Mouse (Mus musculus) left cerebral cortex, adult 9 months (tissue): ENCODE results near the gene Syndig1l.
A peak's percentile ranks its signal among the peaks of the same experiment; 100 is the strongest.

Experiments
- DNase-seq, 2 experiments: peaks; one replicate each; pipeline ENCODE4 v3.0.0; 2022; ENCODE audit warnings: low spot score in 2 of 2

Syndig1l gene

DNA sequence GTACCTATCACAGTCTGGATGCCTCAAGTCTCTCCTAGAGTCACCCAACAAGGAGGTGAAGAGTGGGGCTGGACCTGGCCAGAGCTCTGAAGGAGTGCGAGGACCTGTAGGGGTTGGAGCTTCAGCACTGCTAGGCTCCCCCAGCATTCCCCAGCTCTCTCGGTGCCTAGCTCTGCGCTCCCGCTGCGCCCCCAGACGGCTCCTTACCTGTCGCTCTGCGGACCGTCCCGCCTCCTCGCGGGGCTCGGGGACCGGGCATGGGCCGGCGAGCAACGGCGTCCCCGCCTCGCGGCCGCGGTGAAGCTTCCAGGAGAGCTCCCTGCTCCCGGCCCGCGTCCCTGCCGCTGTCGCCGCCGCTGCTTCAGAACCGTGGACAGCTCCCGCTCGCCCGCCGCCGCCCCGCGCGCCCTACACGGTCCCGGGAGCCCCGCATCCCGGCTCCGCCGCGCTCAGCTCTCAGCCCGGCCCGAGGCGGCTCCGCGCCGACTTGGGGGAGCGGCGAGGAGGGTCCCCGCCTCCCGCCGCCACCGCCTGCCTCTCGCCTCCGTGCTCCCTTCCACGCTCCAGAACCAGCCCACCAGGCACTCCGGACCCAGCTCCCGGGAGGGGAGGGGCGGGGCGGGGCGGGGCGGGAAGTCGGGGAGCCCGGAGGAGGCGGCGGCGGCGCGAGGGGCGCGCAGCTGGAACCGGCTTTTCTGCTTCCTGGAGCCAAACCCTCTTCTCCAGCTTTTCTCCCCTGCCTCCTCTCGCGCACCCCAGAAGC lies at the start of gene Syndig1l:
Syndig1l (minus strand) TSS at position 513 of the 763 bp plus-strand sequence.
- DNase-seq, result no peak

DNA sequence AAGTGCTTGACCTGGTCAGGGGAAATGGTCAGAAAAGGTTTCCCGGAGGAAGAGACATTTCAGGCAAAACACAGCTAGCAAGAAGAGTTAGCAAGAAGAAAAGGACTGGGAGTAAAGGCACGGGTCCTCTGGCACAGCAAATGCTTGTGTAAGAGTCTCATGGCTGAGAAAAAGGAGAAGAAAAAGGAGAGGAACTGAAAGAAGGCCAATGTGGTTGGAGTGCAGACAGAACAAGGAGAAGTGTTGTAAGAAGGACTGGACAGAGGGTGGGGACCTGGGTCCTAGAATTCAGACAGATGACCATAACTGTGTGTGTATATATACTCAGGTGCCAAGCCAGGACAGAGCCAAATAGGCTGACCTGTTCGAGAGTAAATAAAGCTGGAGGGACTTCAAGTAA lies 49.5 kb upstream of the Syndig1l start:
- DNase-seq, result no peak

DNA sequence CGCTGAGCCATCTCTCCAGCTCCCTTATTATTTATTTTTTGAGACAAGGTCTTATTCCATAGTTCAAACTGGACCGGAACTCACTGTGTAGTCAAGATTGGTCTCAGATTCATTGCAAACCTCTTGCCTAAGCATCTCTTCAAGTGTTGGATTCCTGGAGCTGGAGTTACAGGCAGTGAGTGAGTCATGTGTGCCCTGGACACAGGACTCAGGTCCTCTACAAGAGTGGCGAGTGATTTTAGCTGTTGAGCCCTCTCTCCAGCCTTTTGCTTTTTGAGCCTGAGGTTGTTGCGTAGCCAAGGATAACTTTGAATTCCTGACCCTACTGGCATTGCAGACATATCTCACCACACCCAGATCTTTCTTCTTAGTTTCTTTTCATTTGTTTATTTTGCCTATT lies 47.1 kb upstream of the Syndig1l start:
- no peak for DNase-seq

DNA sequence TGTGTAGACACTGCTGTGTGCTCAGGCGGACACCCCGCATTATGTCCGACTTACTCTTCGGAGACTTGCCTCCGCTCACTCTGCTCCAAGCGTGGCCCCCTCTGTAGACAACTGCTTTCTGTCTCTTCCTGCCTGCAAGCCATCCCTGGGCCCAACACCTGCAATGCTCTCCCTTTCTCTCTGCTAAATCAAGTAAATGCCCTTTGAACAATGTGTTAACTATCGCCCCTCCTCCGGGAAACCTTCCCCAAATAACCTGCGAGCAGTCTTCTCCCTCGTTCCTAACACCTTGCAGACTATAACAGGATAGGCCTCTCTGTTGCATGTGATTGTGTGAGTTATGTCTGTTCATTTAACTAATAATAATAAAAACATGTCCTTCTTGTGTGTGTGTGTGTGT lies 44.9 kb upstream of the Syndig1l start:
- DNase-seq, result no peak

DNA sequence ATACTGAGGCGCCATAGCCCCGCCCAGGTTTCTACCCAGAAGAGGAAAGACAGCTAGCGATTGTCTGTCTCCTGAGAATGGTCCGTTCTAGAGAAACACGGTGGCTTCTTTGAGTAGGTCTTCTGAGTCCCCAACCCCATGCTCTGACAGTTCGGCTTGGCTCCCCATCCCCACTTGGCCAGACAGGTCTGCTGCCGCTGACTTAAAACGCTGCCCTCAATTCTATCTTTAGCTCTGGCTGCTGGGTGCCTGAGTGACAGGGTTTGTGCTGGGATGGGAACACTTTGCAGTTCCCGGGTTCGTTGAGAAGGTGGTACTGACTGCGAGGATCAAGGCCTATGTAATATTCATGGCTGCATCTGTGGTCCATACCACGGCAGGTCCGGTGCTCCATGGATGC lies 34.7 kb upstream of the Syndig1l start:
- DNase-seq, result no peak

DNA sequence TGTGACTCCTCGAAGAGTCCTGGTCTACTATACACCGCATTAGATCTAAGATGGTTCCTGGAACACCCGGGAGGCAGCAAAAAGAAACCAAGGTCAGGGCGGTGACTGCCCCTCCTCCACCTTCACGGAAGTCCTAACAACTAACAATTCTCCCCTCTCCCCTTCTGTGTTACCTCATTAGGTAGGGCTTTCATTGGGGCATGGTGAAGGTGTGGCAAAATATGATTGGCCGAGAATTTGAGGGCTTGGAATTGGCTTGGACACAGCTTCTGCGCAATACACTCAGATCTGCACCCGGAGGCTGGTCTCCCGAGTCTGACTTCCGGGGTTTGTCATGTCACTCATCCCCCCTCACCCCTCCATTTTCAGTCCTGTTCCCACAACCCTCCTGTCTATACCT lies 29.8 kb upstream of the Syndig1l start:
- no peak for DNase-seq

DNA sequence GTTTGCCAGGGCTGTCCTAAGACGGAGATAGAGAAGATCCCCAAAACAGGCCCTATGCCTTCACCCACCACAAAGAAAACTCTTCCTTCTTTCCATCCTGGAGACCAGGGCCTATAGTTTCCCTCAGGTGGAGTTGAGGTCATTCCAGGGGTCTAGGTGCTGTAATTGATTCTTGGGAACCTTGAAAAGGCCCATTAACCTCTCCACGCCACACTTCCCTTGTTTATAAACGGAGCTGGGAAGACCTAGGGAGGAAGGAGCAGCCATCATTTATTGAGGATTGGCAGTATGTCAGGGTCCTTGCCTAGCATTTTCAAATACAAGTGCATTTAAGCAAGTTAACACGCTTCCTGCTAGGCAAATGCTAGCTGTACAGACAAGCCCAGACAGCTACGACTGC lies 28.8 kb upstream of the Syndig1l start:
- no peak for DNase-seq

DNA sequence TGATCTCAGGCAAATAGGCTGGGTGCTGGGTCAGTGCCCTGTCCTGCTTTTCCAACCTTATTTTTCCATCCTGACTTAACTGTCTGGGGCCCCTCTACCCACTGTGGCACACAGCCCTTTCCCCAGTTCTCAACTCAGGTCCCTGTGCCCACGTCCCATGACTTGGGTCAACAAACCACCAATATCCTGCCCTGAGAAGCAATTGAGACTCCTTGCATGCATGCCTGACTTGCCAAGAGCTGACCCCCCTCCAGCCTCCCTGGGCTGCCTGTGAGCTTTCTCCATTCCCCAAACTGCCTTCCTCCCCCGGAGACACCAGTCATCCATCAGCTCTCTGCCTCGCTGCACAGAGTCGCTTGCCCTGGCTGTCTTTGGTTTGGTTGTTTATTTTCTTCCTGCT lies 28.4 kb upstream of the Syndig1l start:
- DNase-seq, result no peak

DNA sequence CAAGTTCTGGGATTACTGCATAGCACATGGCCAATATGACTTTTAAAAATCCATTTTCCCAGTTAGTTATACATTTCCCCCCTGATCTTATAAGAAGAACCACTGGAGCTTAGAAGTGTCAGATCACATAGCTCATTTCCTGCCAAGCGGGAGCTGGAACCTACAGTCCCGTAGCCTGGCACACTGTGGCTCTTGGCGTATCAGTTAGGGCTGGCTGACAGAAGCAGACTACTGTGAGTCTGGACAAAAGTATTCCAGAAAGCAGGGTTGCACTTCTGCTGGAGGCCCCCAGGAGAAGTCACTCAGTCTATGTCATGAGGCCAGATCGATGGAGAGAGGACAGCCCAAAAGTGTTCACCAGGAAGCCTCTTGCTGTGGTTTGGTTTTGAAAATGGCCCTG lies 27.8 kb upstream of the Syndig1l start:
- no peak for DNase-seq

DNA sequence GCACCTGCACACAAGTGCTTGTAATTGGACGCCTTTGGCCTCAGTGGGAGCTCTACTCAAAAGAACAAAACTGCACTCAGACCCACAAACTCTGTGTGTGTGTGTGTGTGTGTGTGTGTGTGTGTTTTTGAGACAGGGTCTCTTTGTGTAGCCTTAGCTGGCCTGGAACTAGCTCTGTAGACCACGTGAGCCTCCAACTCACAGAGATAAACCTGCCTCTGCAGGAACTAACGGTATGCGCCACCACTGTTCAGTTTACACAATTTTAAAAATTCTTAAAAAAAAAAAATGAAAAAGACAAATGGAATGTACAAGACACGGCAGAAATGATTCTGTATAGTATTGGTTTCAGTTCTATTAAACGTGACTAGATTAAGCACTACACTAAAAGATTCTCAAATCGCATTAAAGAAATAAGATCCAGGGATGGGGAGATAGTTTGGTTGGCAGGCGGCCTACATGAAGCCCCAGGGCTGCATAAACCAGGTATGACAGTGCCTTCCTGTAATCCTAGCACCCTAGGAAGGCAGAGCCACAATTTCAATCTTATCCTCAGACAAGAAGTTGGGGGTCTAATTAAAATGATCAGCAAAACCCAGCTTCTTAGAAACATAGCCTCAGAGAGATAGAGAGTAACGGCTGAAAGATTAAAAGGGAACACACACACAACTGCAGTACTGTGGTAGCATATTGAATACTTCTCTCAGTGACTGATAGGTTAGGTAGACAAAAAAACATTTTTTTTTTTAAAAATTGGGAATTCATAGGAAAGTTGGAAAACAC lies 20.0 kb upstream of the Syndig1l start:
- no peak for DNase-seq

DNA sequence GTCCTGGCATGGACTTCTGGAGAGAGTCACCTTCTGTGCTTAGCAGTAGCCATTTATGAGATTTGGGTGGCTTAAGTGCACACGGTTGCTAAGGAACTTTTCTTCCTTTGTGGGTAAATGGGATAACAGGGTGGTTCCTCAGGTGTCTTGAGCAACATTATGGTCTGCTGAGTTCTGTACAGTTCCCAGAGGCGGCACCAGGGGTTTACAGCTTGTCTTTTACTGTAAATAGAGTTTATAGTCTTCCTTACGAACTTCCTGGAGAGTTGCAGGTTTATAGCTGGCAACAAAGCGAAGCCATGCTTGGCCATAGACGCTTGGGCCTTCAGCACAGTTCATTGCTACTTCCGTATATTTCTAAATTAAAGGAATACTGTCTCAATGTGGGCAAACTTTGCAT lies 15.9 kb upstream of the Syndig1l start:
- no peak for DNase-seq

DNA sequence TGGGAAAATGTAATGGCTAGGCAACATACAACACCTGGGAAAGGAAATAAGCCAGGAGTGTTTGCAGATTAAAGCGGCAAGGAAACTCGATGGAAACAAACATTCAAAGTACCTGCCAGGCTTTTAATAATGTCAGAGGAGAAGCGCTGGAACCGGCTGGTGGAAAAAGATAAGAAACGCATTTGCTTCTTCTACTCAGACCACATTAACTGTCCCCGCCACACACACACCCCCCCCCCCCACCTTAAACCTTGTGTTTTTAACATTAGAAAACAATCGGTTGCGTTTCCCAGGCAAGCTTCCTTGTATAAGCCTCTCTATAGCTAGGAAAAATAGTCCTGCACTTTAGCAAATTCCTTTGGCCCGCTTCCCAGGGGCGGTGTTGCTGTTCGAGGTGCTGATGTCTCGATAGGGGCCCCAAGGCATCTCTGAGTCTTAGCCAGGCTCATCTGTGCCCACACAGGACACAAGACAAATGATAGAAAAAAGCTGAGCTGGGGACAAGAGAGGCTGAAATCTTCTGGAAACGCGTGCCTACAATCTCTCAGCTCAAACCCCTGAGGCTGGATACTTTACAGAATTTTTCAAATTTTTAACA lies 11.3 kb upstream of the Syndig1l start:
- DNase-seq, result no peak

DNA sequence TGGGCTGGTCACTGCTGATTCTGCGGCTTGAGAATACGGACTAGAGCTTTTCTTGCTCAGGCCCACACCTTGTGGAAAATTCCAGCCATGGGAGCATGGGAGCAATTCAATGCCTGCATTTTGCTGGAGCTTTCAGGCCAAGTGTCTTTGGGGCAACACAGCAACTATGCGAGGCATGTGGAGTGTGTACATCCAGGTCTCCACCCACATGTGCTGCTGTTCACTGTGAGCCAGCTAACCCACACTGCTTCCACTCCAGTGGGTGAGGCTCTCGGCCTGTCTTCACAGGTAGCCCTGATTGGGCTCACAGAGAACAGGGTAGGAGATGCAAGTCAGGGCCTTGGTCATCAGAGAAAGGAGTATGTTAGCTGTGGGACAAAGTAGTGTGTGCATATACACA lies 9.2 kb upstream of the Syndig1l start:
- no peak for DNase-seq

DNA sequence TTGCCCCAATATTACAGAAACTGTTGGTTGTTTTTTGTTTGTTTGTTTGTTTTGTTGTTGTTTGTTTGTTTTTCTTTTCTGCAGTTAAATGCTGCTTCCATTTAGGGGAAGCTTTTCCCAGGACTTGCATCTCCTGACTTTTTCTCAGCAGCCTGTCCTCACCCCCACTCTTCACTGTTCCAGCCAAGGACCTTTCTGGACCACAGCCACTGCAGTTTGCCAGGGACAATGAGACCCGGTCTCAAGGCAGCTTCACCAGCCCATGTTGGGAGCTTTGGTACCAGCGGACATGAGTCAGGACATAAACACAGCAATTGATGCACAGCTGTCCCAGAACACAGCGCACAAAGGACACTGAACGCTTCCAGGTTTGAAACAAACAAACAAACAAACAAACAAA lies 8.3 kb upstream of the Syndig1l start:
- DNase-seq, result no peak

DNA sequence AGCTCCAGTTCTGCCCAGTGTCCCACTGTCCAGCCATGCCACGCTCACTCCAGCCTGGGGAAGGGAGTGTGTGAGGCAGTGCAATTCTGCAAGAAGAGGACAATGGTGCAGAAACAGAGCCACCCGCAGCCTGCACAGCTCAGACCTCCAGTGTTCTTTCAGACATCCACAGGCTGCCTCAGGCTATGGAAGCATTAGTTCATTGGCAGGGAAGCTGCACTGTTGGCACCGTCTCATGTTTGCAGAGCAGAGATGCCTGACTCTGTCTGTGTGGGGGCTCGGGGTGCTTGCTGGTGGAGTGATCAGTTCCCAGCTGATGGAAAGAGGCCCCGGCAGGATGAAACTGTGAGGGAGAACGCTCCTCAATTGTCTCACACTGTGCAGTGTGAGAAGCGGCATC lies 4.0 kb upstream of the Syndig1l start:
- DNase-seq, result no peak

DNA sequence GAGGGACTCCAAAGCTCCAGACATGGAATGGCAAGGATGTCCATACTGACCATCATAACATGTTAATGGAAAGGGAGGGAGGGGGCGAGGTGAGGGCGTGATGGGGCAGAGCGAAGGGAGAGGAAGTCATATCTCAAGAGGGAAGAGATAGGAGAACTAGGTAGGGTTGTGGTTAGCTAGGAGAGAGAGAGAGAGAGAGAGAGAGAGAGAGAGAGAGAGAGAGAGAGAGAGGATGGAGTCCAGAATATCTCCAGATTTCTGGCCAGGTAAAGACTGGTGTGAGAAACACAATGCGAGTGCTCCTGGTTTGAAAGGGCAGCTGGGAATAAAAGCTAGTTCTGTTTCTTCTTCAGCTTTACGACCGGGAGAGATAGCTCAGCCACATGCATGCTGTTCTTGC lies 6.5 kb downstream of the Syndig1l start:
- DNase-seq, result no peak

DNA sequence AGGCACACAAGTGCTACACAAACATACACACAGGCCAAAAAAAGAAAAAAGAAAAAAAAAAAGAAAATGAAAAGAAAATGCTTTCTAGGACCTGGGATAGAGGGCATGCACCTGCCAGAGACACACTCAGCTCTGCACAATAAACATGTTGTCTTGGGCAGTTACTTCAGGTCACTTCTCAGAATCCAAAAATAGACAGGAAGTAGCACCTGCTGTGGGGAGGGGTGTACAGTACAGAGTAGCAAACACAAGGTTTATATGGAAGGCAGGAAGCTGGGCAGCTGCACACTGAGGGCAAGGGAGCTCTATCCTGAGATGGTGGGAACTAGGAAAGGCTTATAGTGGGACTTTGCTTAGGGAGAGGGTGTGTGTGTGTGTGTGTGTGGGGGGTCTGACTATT lies 7.3 kb downstream of the Syndig1l start:
- DNase-seq, result no peak

DNA sequence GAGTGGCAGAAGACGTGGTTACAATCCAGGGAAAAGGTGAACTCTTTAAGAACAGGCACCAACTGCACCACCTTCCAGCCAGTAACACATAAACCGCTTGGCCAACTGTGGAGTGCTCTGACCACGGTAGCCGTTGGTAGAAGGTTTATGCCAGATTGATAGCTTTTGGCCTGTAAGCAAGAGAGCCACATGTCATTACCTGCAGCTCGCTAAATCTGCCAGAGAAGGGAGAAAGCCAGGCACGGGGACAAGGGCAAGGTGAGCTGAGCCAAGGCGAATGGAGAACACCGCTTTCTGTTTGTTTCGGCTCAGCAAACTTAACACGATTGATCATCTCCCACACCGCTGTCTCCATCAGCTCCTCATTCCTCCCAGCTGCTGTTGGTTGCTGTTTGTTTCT lies 9.6 kb downstream of the Syndig1l start:
- no peak for DNase-seq

DNA sequence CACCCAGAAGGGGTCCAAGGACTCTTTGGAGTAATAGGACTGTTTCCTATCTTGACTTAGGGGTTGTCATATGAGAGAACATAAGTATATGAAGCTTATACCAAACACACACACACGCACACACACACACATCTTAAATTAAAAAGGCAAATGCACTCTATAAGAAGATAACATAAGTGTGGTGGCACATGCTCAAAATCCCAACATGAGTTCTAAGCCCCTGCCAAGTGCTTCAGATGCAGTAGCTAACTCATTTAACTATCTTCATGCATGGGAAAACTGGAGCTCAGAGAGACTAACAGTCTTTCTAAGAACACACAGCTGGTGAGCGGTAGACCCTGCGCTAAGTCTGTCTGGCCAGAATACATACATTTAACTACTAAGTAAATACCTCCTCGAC lies 11.1 kb downstream of the Syndig1l start:
- no peak for DNase-seq

DNA sequence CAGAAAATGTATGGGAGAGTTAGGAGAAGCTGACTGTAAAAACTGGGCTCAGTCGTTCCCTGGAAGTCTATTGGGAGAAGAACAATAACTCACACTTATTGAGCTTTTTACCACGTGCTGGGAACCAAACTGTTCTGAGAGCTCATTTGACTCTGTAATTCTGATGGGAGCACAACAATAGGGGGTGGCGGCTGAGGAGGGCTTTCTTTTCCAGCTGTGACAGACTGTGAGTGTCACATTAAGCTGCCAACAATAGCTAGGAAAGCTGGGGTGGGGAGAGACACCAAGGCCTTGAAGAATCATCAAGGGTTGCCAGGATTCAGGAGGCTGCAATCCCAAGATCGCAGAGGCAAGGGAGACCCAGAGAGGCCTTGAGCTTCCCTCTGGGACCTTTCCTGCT lies 12.5 kb downstream of the Syndig1l start:
- DNase-seq, result peak in 1 of 2 experiments; percentile 46

DNA sequence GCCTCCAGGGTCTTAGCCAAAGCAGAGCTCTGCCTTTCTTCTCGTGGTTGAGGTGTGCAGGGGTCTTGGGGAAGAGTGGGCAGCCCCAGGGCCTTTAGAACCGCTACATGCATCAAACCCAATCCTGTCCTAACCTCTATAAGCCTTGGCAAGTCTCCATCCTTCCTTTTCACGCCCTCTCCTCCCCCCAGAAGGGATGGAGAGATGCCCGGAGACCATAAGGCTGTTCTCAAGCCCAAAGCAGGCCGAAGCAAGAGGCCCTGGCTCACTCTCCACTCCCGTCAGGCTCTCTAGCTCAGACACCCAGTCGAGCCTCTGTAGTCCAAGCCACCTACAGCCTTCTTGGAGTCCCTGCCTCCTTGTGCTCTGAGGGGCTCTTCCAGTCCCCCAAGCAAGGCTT lies 14.1 kb downstream of the Syndig1l start:
- DNase-seq, result no peak

DNA sequence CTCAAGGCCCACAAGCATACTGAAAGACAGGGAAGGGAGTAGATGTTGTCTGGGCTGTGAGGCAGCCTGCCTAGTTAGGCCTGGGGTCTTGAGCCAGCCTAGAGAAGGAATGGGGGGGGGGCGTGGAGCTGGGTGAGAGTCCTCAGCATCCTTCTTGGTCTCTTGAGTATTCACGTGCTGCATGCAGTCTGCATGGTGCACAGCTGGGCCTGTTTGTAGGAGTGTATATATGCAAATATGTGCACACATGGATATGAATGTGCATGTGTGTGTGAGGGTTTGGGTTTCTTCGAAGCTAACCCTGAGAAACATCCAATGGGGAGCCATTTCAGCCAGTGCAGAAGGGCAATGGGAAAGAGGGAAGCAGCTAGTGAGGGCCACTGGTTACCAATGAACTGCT lies 22.6 kb downstream of the Syndig1l start:
- no peak for DNase-seq
